Mouse (Mus musculus): ENCODE data around the gene Kdelc2. TPM values are rescaled to one million over a fixed set of nuclear protein-coding genes. Genes with fewer than 3 reads are reported as not detected.

Gene Kdelc2
- polyA plus RNA-seq (2012): 1.0 and 1.3 TPM in 2 replicates

DNA sequence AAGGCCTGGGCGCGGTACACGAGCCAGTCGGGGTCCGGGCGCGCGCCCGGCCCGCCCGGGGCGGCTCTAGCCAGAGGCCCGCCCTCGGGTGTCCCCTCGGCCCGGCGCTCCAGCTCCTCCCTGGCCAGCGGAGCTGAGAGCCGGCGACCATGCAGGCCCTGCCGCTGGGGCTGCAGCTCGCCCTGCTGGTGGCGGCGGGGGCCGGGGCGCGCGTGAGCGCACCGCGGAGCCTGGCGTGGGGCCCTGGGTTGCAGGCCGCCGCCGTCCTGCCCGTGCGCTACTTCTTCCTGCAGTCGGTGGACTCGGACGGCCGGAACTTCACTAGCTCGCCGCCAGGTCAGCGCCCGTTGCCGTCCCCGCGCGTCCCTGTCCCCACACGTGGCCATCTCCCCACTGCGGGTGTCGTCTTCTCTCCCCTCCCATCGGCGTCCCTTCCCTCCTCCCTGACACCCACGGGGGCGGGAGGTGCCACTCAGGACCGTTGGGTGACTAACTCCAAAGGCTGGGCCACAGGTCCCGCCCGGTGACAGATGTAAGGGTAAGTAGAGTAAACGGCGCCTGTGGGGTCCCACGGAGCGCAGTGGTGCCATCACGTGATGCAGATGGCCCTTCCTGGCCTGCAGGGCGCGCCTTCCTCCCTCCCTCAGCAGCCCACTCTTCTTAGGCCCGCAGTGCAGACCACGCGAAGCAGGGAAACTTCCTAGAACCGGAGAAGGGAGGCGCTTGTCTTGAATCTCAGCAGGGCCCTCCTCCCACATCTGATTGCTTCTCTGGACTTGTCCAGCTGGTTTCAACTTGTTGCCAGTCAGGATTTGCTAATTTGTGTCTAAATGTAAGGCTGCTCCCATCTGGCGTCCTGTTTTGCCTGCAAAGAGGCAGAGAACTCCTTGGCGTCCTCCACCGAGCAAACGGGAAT lies at the start of gene Kdelc2:
Gene Kdelc2 (plus strand): TSS at position 75 of the 916 bp plus-strand sequence.

DNA sequence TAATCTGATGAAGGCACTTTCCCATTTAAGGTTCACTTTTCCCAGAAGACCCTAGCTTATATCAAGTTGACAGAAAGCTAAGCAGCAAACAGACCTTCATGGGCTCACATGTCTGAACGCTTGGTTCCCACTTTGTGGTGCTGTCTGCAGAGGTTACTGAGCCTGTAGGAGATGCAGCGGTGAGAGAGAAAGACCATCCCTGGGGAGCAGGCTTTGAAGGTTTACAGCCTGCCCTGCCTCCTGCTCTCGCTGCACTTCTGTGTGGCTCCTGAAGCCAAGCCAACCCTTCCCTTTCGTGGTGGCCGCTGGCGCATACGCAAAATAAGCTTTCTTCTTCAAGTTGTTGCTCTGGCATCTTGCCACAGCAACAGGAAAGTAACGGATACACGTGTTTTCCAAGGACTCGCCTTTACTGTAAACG lies 18.5 kb downstream of the Kdelc2 start, which contains the start of gene 4930550C14Rik:
Gene 4930550C14Rik (plus strand): TSS at position 35 of the 421 bp plus-strand sequence.

Other genes starting within 250 kb of the Kdelc2 start
- gene Ddx10, start 136.0 kb upstream of the Kdelc2 start, polyA plus RNA-seq (2012): 12.2 and 14.8 TPM in 2 replicates
- not detected in 2 replicates for gene Exph5, start 82.4 kb upstream of the Kdelc2 start, polyA plus RNA-seq (2012)
- gene 4930550C14Rik, start 18.3 kb downstream of the Kdelc2 start, polyA plus RNA-seq (2012): not detected in 2 replicates
- 0.67 and 2.0 TPM in 2 replicates for gene Atm, start 152.7 kb downstream of the Kdelc2 start, polyA plus RNA-seq (2012)
- 0.86 and 1.5 TPM in 2 replicates for gene Npat, start 153.0 kb downstream of the Kdelc2 start, polyA plus RNA-seq (2012)
- gene Acat1, start 226.4 kb downstream of the Kdelc2 start, polyA plus RNA-seq (2012): 124 and 172 TPM in 2 replicates

Measured in megakaryocyte-erythroid progenitor cell, adult 5 weeks (primary cell).